Mouse (Mus musculus) liver, postnatal 0 days (tissue): ENCODE results near the gene Ipo13.

Experiments used
- CTCF ChIP-seq: sonication (generic); IDR thresholded peaks from 2 replicates; pipeline ENCODE4 v1.5.1; 2016; ENCODE audit warnings: antibody characterized with exemption, low read depth
- EP300 ChIP-seq: IDR thresholded peaks from 2 replicates; pipeline ENCODE4 v1.6.1; 2016; ENCODE audit warnings: antibody characterized with exemption, low read depth, mild to moderate bottlenecking

- TF ChIP-seq CTCF (no peak), EP300 (no peak)
Observed at GRCm38 (mm10) chr4:117872471-117872886, 42.3 kb downstream of the Ipo13 start, which contains the start of gene Ccdc24.
